Mouse (Mus musculus) spleen, adult 2 months (tissue): ENCODE results near the gene Ntn1. TPM values are rescaled to one million over a fixed set of nuclear protein-coding genes. Genes with fewer than 3 reads are reported as not detected.

ENCODE experiments used
- DNase-seq, 2 experiments: peaks; one replicate each; pipeline versions ENCODE4 v3.0.0 to v3.0.0-alpha.2; 2012 to 2021; ENCODE audit warnings: low spot score in 2 of 2, low read depth in 1 of 2
- H3K27ac ChIP-seq: fragments of 200-500 bp; 2 replicates; pipeline ENCODE4 v1.5.1; 2012; ENCODE audit warnings: low read length, inconsistent platforms; ENCODE audit not compliant: insufficient read depth
- H3K27me3 ChIP-seq: fragments of 200-500 bp; 2 replicates; pipeline ENCODE4 v1.6.1; 2012; ENCODE audit warnings: mild to moderate bottlenecking, moderate library complexity, low read length, inconsistent platforms; ENCODE audit not compliant: control insufficient read depth, insufficient read depth
- H3K36me3 ChIP-seq: fragments of 200-500 bp; 2 replicates; pipeline ENCODE4 v1.6.1; 2012; ENCODE audit warnings: mild to moderate bottlenecking, low read length, inconsistent platforms; ENCODE audit not compliant: control insufficient read depth, insufficient read depth
- H3K4me1 ChIP-seq: fragments of 200-500 bp; 2 replicates; pipeline ENCODE4 v1.6.1; 2011; ENCODE audit warnings: inconsistent platforms; ENCODE audit not compliant: control insufficient read depth, insufficient read depth, insufficient read length
- H3K4me3 ChIP-seq: fragments of 200-500 bp; 2 replicates; pipeline ENCODE4 v1.5.1; 2011; ENCODE audit warnings: mild to moderate bottlenecking, inconsistent platforms; ENCODE audit not compliant: insufficient read depth, insufficient read length; ENCODE audit errors: extremely low read depth
- CTCF ChIP-seq: fragments of 200-500 bp; IDR thresholded peaks from 2 replicates; pipeline ENCODE4 v1.5.1; 2011; ENCODE audit warnings: mild to moderate bottlenecking, inconsistent platforms; ENCODE audit not compliant: insufficient read depth, insufficient read length, insufficient replicate concordance; ENCODE audit errors: extremely low read depth
- POLR2A ChIP-seq: fragments of 200-500 bp; IDR thresholded peaks from 2 replicates; pipeline ENCODE4 v1.6.1; 2011; ENCODE audit warnings: low read depth, low read length, inconsistent platforms
- WGBS: fragments of 180-500 bp; shearing (Covaris S2); methylation state at CpG from one replicate; pipeline ENCODE4 v1.1.7; 2018; 5-methylcytosine and 5-hydroxymethylcytosine counted together
- polyA plus RNA-seq: library from polyadenylated mRNA; depleted of rRNA; stranded (reverse); fragments of >200 nt; gene quantifications from 2 replicates; pipeline ENCODE4 v1.2.3, GENCODE M21; 2012

The Ntn1 gene
- polyA plus RNA-seq, 1 experiment: 3.8 TPM

DNA sequence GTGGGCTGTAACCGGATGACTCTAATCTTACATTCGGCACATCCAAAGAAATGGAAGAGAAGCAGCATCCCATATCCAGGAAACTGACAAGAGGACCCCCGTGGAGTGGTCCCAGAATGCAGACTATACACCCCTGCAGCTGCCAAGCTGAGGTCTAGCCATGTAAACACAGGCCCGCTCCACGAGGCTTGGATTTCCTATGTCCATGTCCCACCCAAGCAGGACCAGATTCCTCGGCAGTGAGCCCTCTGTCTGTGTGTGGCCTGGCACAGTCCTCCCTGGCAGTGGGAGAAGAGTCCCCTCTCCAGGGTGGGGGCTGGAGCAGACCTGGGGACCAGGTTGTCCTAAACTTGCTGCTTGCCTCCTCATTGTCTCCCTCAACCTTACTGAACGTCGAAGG, 213.4 kb downstream of the Ntn1 start:
- no peak for DNase-seq
- whole genome bisulfite sequencing: 95% methylated on average over 8 of the region's 8 CpGs

DNA sequence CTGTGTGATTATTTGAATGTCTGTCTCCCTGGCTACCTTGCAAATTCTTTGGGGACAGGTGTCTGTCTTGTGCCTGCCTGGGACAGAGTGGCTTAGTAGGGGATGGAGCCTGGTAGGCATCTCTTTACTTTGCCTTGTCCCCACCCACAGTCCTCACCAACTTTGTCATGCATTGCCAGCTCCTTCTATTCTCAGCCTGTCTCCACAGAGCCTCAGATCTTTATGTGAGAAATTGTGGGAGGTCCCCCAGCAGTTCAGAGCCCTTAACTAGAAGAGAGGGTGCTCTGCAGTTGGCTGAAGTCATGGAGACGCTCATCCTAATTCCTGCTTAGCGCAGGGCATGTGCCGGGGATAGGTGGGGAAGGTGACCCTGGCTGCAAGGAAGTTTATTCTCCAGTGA, 215.0 kb downstream of the Ntn1 start:
- 94% methylated on average over 3 of the region's 3 CpGs for WGBS
- TF ChIP-seq POLR2A (no peak), CTCF (no peak)
- no peaks in the 10 kb centered on the region for H3K36me3 ChIP-seq
- peaks cover 7% of the 10 kb centered on the region; the same call in 1 of the 2 replicates for H3K4me1 ChIP-seq
- DNase-seq: no peak
- no peak overlapping the region for H3K4me3 ChIP-seq
- H3K27me3 ChIP-seq: no peaks in the 10 kb centered on the region
- H3K27ac ChIP-seq: no peak overlapping the region

More for the DNA sequence above, 213.4 kb downstream of the Ntn1 start:
- H3K4me1 ChIP-seq: peaks cover 7% of the 10 kb centered on the region; the same call in 1 of the 2 replicates
- no peak for TF ChIP-seq POLR2A
- no peak for TF ChIP-seq CTCF
- no peaks in the 10 kb centered on the region for H3K36me3 ChIP-seq
- no peaks in the 10 kb centered on the region for H3K27me3 ChIP-seq
- H3K27ac ChIP-seq: no peak overlapping the region
- no peak overlapping the region for H3K4me3 ChIP-seq

DNA sequence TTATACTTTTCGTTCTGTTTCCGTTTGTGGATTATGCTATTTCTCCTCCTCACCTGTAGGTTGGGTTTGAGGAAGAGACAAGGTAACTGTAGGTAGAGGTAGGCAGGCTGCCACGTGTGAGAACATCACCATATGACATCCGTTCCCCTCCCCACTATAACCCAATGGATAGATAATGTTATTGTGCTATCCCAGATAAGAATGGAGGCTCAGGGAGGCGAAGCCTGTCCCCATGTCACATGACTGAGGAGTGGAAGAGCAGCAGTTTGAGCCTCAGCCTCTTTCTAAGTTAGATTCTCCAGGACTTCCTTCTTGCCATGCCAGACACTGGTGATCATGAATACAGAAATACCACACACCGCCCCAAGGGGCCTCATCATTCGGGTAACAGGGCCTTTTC, 223.2 kb downstream of the Ntn1 start:
- 57% methylated on average over 7 of the region's 7 CpGs for WGBS
- no peak for TF ChIP-seq POLR2A
- no peak for TF ChIP-seq CTCF
- Histone ChIP-seq H3K36me3 (no peaks in the 10 kb centered on the region), H3K27ac (no peak overlapping the region), H3K4me3 (no peak overlapping the region), H3K4me1 (no peaks in the 10 kb centered on the region), H3K27me3 (no peaks in the 10 kb centered on the region)
- no peak for DNase-seq

DNA sequence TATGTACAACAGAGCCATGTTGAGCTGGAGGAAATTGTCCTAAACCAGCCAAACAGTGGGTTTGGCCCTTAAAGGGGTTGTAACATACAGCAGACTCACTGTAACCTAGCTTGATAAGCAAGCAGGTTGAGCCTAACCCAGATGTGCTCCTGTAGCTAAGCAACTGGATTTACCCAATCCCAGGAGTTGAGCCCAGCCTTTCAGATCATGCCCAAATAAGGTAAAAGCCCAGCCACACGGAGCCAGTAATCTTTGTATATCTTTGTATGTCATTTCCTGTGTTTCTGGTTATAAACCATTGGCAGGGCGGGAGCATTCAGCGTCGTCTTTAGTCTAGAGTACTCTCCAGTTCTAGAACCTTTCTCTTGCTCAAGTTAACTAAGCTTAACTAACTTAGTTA, 224.1 kb downstream of the Ntn1 start:
- Histone ChIP-seq H3K4me3 (no peak overlapping the region), H3K27me3 (no peaks in the 10 kb centered on the region), H3K27ac (no peak overlapping the region), H3K36me3 (no peaks in the 10 kb centered on the region), H3K4me1 (no peaks in the 10 kb centered on the region)
- DNase-seq: no peak
- no peak for TF ChIP-seq CTCF
- TF ChIP-seq POLR2A: no peak
- 57% methylated on average over 4 of the region's 4 CpGs for WGBS

DNA sequence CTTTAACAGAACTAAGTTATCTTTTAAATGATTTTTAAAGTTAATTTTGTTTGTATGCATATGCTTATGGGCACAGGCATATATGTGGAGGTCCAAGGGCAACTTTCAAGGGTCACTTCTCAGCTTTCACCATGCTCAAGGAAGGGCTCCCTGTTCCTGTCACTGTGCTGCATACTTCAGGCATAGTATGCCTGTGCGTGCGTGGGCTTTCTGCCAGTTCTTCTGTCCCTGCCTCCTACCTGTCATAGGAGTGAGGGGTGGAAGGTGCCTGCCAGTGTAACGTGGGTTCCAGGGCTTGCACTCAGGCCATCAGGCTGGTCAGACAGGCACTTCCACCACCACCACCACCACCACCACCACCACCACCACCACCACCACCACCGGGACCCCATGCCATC, 228.0 kb downstream of the Ntn1 start:
- H3K4me3 ChIP-seq: no peak overlapping the region
- H3K36me3 ChIP-seq: no peaks in the 10 kb centered on the region
- TF ChIP-seq POLR2A: no peak
- no peak for TF ChIP-seq CTCF
- no peaks in the 10 kb centered on the region for H3K27me3 ChIP-seq
- DNase-seq: no peak
- WGBS: 76% methylated on average over 4 of the region's 4 CpGs
- H3K27ac ChIP-seq: no peak overlapping the region
- H3K4me1 ChIP-seq: no peaks in the 10 kb centered on the region

DNA sequence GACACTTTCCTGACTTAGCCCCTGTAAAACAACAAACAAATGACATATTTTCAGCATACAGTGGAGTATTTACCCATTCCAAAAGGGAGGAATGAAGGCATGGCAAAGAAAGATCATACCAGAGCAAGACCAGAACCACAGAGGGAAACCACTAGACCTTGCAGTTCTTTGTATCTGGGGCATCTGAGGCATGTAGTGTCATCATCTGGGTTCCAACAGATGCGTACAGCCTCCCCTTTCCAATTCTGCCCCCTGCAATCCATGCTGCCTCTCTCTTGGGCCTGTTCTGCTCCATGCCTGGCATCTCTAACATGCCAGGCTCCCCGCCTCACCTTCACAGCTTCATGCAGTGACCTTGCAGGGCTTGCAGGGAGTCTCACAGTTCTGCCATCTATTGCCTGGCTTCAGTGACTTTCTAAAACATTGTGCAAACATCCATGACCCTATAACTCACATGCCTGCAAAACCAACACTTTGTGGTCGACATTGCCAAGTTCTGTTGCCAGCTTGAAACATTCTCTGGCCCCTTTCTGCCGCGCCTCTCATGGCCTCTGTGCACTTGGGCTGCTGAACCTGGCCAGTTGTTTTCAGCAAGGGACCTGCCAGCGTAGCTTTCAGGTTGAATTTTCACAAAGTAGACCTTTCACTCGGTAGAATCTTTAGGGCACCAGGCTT, 228.5 kb downstream of the Ntn1 start:
- Histone ChIP-seq H3K27me3 (no peaks in the 10 kb centered on the region), H3K27ac (no peak overlapping the region), H3K4me3 (no peak overlapping the region), H3K4me1 (no peaks in the 10 kb centered on the region), H3K36me3 (no peaks in the 10 kb centered on the region)
- TF ChIP-seq POLR2A: no peak
- no peak for TF ChIP-seq CTCF
- 85% methylated on average over 7 of the region's 7 CpGs for WGBS
- no peak for DNase-seq

DNA sequence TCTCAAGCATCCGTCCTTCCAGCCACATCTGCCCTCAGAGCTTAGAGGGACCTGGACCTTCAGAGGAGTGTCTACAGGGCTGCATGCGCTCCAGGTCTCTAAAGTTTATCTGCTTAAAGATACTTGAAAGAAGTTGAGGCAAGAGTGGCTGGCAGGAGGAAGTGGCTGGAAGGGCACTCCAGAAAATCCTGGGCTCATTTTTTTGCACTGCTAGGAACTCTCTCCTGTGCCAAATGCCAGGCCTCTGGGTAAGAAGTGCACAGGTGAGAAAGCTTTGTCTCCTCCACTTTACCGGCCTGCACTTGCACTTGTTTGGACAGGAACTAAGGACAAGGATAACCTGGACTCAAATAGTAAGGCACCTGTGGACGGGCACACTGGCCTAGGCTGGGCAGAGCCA, 232.2 kb downstream of the Ntn1 start:
- 92% methylated on average over 4 of the region's 4 CpGs for WGBS

More for the DNA sequence above, 232.2 kb downstream of the Ntn1 start:
- H3K36me3 ChIP-seq: no peaks in the 10 kb centered on the region
- H3K27ac ChIP-seq: no peak overlapping the region
- no peak for TF ChIP-seq POLR2A
- TF ChIP-seq CTCF: no peak
- no peaks in the 10 kb centered on the region for H3K4me1 ChIP-seq
- no peak for DNase-seq
- H3K4me3 ChIP-seq: no peak overlapping the region
- no peaks in the 10 kb centered on the region for H3K27me3 ChIP-seq
